Mouse (Mus musculus) liver (tissue): ENCODE measurements around the gene Rere.
"Not testable (repeated sequence)": the region's sequence is repeated elsewhere in the genome, so short reads cannot be mapped to it uniquely, and the experiment has no call there.

Experiments
- DNase-seq: peaks from one replicate; pipeline ENCODE4 v3.0.0-alpha.2; 2020; ENCODE audit warnings: mixed read lengths

Gene Rere

DNA sequence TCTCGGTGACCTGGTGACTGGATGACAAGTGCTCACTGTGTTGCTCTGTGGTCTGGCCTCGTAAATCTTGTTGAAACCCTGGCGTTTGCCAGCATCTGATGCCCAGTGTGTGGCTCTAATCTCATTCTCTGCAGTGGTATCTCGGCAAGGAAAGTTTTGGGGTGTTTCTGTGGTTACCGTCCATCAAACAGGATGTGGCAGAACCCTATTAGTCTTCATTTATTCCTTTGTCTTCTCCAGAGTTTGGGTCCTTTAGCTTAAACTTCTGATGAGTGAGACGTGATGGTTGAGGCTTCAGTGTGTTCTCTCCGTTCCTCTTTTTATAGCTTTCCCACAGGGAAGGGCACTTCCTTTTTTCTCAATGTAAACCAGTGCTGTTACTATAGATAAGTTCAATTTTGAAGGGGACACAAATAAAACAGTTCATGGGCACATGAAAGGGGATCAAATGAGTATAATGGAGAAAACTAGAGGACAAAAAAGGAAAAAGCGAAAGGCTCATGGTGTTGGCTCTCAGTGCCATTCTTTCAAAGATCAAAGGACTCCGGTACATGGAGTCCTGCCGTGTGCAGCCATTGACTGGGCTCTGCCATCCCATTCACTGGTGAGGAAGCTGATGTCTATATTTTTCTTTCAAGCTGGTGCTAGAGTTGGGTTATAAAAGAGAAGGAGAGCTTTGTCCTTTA is 191.4 kb downstream of the Rere start:
- DNase-seq = no peak

DNA sequence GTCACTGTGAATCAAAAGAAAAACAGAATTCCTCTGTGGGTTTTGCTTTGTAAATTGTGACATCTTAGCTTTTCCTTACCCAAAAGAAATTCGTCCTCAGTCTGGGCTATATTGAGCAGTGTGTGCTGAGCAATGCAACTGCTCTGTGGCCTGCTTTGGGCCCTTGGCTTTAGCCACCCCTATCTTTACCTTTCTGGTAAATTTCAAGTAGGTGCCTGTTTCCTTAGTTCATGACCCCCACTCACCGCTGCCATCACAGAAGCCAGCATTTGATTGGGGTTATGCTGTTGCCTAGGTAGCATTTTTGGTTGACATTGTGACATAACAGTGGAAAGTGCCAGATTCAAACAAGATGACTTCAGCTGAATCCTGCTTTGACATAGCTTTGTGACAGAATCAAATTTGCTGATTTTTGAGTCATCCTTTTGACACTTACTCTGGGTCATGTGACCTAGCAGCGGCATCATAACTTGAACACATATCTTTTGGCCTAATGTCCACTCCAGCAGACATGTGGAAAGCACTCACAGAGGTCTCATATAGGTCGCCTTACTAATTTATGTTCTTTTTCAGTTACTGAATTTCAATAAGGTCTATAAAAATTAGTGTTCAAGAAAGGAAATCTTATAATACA is 192.1 kb downstream of the Rere start:
- DNase-seq = no peak

DNA sequence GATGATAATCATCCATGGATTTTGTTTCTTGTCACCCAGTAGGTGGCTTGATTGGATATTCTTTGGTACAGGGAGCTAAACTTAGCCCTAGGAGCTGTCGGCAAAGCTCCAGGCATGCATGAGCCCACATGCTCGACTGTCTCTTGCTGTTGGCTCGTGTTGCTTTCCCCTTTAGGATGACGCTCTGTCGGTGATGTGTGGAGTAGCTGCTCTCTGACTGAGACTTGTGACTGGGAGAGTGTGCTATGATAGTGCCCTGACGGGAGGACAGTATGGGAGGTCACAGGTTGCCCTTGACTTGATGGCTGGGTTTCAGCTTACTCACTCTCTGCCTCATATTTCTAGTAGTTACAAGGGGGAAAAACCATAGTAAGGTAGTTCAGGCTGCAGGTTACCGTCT is 192.6 kb downstream of the Rere start:
- DNase-seq = no peak

DNA sequence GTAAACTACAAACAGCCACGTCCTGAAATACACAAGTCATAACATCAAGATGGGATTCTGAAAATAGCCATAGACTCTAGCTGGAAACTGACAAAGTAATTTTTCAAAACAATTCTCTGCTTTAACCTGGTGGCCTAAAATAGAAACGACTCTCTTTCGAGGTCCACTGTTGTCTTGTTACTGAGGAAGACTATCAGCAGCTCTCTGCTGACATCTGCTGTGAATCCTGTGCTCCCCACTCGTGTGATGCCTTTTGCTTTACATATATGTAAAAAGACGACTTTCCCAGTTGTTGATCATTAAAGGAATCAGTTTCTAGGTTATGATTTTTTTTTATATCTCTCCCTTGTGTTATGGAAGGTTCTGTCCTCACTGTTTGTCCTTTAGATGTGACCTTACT is 194.8 kb downstream of the Rere start:
- DNase-seq = no peak

DNA sequence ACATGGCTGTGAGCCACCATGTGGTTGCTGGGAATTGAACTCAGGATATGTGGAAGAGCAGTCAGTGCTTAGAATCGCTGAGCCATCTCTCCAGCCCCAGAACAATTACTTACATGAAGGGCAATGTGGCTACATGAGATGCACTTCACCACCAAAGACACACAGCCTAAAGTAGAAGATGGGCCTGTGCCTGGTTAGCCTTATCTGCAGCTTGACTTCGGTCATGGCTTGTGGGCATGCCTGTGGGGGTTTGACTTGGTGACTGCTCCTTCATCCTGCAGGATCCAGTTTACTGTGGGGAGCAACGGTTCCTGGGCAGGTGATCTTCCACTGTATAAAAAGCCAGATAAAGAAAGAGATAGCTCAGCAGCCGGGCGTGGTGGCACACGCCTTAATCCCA is 196.6 kb downstream of the Rere start:
- DNase-seq = no peak

DNA sequence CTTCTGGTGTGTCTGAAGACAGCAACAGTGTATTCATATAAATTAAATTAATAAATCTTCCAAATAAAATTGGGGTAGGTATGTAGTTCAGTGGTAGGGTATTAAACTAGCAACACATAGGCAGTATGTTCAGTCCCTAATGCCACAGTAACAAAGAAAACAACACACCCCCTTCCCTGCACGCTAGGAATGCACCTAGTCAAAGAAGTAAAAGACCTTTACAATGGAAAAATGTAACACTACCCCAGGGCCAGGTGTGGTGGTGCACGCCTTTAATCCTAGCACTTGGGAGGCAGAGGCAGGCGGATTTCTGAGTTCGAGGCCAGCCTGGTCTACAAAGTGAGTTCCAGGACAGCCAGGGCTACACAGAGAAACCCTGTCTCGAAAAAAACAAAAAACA is 201.6 kb downstream of the Rere start:
- not testable (repeated sequence) for DNase-seq

DNA sequence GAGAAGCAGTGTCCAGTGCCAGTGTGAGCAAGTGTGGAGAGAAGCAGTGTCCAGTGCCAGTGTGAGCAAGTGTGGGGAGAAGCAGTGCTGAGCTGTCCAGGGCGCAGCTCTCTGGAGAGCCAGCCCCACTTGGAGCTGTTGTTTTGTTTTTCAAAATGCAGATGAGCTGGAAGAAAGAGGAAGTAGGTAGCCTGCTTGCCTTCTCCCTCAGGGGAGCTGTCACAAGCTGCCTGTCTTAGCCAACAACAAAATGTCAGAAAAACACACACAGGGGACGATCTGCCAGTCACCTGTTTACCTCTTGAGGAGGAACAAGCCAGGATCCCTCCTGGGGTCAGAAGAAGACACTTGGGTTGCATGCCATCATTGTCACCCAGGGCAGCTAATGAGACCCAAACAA is 204.7 kb downstream of the Rere start:
- DNase-seq = no peak

DNA sequence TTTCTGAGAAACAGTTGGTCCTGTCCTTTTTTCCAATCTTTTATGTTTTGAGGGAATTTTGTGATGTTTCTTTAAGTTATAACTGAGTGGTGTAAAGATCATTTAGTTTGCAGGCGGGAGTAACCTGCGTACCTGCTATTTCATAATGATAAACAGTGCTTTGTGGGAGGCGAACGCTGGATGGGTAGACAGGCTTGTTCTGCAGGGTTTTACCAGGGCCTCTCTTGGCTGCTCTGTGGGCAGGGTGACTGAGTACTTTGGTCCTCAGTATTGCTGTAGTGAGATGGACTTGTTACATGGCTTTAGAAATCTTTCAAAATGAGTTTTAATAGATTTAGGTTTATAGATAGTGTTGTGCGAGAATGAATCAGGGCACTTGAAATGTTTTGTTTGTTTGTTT is 205.7 kb downstream of the Rere start:
- DNase-seq = no peak

DNA sequence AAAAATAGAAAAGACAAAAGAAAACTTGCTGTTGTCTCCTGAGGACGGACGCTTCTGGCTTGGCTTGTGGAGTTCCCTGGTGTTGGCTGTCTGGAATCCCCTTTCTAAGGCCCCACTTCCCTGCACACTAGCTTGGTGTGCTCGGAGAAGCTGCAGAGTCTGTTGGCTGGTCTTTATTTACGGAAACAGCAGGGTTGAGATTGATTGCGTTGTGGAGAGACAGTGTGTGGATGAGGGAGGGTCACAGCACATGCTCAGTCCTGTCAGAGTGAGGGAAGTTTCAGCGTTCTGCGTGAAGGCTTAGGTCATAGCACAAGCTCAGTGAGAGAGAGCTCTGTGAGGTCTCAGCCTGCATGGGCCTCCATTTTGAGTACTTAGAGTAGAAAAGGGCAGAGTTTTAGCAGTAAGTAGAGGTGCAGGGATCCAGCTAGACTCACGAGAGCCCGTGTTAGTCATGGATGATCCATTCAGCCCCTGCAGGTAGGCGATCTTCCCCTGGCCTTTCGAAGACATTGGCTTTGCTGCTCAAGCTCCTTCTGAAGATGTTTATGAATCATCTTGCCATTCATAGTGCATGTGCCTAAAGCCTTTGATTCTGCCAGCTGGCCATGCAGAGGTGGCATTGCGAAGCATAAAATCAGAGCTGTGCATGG is 206.8 kb downstream of the Rere start:
- peak; percentile 48 for DNase-seq

DNA sequence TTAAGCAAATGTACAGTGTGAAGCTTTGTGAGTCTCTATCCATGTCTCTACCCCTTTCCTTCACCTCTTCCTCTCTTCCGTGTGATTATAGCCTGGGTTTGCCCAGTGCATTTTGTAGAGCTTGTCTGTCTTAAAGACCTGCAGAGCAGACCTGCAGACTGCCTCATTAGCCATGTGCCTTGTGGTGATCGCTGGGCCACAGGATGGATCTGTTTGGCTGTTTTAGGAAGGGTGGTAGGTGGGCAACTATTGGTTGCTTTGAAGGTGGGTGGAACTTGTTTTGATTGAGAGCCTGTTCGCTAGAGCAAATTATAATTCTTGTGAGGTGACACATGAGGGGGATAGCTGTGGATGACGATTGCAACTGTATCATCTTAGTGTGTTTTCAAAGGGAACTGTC is 207.3 kb downstream of the Rere start:
- DNase-seq = no peak

DNA sequence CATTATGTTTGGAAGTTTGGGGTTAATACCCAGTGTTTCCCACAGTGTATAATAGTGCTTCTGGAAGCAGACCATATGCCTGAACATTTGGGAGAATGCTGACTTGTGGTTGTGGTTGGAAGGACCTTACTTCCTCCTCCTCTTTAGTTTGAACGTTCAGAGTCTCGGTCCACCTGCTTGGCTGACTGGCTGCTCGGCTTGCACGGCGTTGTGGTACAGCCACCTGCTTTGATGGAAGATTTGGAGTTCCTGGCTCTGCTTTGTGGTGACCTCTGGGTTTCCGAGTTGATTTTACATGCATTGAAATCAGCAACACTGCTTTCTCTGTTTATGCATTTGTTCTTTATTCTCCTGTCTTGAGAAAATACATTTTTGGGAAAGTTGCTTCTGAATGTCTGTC is 208.6 kb downstream of the Rere start:
- DNase-seq = no peak

DNA sequence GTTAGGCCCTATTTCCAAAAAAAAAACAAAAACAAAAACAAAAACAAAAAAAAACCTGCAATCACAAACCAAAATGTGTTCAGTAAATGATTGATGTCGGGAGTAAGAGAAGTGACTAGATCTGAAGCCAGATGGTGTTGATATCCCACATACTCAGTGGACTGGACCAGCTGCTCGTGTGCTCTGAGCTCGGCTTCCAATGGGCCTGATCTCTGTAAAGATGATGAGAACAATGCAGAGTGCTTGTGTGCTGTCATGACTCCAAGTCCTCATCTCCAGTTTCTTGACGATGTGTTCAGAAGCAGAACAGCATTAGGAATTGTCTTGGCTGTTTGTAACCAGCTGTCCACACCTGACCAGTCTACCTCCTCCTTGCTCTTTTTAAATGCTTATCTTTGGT is 210.3 kb downstream of the Rere start:
- no peak for DNase-seq

DNA sequence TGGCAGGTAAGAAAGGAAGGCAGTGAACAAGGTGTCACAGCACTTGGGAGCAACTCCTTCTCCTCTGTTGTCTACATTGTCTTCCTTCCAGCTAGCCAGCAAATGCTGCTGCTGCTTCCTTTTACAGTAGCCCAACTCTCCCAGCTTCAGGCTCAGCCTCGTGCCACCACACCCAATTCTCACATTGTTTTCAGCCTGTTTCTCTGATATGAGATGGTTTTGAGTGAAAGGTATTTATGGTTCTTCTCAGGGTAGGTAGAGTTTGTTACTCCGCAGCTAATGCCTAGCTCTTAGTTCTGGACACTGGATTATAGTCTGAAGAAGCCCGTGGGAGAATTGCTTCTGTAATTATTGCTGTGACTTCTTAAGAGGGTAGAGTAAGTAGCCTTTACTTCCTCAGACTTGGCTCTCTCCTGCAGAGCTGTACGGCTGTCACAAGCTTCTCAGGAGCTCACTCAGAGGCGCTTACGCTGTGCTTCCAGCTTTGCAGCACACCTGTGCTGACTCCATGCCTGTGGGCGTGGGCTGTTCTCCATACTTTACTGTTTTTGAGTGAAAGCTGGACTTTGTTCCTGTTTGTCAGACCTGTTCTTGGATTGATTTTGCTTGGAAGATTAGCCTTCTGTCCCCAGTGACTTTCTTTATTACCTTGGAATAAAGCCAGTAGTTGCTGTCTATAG is 212.0 kb downstream of the Rere start:
- no peak for DNase-seq

DNA sequence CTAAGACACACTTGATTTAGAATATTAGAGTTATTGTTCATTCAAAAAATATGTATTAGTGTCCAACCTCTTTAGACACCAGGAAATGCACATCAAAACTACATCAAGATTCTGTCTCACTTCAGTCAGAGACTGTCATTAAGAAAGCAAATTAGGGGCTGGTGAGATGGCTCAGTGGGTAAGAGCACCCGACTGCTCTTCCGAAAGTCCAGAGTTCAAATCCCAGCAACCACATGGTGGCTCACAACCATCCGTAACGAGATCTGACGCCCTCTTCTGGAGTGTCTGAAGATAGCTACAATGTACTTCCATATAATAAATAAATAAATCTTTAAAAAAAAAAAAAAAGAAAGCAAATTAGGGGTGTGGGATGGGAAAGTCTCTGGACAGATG is 212.5 kb downstream of the Rere start:
- DNase-seq = not testable (repeated sequence)

DNA sequence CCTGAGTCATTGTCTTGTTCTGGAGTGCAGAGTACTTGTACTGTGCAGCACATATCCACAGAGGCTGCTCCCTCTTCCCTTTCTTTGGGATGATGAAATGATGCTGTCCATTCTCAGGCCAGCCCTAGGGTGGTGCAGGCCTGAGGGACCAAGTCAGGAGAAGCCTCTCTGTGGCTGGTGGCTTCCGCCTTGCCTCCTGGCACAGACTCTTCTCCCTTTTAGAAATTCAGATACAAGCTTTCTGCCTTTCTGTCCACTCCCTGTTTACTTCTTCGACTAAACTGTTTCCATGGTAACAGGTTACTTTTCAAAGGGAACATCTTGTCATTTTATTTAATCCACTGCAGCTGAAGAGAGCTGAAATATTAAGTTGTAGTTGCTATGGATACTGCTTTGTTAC is 214.1 kb downstream of the Rere start:
- DNase-seq = no peak

DNA sequence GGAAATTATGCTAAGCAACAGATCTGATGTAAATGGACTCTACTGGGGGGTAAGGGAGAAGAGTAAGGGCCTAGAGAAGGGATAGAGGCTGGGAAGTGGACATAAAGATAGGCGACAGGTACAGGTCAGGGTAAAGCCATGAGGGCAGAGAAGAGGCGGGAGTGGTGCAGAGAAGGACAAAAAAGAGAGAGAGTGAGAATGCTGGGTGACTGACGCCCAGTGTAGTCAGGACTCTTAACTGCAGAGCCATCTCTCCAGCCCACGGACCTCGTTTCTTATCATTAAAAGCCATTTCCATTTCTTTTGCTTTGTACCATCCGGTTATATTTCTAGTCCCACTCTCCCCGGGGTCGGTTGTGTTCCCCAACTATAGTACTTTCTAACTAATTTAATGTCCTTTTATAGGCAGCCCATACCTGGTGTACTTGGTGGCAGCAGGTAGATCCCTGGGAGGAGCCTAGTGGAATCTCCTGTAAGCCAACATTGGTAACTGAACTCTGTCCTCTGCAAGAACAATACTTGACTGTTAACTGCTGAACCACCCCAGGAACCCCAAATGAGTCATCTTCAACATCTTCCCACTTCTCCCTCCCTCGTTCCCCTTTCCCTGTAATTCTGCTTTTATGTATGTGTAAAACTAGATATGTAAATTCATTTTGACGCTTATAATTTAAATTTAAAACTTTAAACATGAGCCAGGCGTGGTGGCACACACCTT is 223.0 kb downstream of the Rere start:
- no peak for DNase-seq

DNA sequence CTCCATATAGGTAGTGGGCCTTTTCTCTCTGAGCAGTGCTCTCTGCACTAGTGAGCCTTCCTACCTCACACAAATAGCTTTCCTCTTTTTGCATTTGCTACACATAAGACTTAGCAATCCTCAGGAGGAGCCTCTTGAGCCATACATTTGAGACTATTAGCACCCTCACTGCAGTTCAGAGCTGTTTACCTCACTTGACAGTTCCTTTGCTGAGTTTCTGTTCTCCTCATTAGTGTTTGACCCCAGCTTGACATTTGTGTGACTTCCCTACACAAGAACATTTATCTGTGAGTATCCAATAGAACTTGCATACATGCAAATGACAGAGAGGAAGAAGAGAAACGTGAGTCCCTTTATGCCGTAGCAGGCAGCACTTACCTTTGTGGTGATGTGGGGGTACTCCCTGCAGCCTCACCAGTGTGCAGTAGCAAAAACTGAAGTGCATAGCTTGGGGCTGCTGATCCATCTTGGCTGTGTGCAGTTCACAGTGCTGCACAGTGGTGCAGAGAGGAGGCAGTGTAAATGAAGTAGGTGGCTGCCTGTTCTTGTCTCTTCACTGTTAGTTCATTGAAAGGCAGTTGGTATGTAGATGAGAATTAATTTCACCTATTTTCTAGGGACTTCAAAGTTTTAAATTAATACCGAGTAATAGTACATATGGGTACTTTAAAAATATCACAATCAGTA is 227.7 kb downstream of the Rere start:
- no peak for DNase-seq

DNA sequence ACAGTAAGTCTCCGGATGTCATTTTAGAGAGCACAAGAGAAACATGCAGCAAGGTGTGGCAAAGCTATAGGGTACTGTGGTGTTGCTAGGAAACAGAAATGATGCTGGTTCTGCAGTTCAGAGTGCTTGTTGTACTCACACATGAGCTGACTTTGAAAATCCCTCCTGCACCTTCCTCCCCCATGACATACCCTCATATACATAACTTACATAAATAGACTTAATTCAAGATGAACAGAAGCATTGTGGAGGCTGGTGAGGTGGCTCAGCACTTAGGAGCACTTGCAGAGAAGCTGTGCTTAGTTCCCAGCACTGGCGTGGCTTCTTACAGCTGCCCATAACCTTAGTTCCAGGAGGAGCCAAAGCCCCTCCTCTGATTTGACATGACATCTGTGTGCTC is 228.6 kb downstream of the Rere start:
- no peak for DNase-seq

DNA sequence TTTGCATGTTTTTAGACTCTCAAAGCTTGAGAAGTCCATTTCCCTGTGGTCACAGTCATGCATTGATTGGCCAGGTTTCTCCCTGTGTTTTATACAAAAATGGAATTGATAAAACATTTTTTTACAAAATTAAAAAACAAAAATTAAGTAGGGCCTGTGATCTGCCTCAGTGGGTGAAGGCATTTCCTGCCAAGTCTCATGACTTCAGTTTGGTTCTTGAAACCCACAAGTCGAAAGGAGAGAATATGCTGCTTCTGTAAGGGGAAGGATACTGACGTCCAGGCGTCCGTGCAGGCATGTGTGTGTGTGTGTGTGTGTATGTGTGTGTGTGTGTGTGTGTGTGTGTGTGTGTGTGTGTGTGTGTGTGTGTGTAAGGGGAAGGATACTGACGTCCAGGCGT is 231.9 kb downstream of the Rere start:
- DNase-seq = not testable (repeated sequence)

DNA sequence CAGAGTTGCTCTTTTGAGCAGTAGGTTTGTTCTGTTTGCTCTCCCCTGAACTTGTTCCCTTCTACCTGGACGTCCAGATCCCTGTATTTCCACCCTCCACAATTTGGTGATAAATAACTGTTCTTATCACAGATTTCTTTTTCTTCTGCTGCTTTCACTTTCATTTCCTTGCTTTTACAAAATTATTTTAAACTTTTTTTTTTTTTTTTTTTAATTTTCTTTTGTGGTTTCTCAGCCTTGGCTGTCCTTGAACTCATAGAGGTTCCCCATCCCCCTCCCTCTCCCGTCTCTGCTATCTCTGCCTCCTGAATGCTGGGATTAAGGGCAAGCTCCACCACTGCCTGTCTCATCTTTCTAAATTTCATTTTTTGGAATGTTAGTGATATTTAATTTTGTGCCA is 234.8 kb downstream of the Rere start:
- DNase-seq = no peak

DNA sequence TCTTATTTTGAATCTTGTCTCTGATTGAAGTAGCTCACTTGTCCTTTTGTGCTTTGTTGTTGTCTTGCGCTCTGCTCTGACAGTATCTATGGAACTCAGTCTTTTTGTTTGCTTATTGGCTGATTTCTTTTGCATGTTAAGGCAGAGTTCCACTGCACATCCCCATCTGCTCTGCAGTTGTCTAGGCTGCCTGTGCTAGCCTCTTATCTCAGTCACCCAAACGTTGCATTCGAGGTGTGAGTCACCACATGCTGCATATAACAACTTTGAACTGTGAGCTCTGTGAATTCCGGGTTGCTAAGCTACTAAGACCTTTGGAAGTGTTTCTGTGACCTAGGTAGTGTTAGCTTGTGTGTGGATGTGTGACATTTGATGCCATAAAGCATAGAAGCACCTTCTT is 235.9 kb downstream of the Rere start:
- DNase-seq = peak; percentile 83

DNA sequence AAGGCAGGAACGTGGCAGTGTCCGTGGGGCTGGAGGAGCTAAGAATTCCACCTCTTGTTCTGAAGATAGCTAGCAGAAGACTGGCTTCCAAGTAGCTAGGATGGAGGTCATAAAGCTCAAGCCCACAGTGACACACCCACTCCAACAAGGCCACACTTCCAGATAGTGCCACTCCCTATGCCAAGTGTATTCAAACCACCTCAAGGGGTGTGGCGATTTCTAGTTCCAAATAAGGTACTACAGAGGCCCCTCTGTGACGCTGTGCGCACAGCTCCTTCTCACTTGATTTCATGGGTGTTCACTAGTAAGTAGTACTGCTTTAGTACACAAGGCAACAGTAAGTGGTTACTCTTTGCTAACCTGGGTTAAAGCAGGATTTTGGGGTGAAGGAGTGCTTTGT is 237.4 kb downstream of the Rere start:
- peak; percentile 86 for DNase-seq

DNA sequence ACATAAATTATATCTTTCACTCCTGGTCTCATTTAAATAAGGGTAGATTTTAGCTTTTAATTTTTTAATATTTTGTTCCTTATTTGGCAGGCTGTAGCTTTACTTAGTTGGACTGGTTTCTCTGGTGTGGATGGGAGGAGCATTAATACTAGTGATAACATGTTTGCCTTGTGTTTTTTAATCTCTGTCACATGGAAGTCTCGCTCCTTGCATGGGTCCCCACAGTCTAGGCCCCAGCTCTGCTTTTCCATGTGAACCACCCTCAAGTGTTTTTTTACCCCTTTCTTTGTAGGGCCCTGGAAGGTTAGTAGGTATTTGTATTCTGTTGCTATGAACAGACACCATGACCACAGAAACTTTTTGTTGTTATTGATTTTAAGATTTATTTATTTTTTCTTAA is 238.6 kb downstream of the Rere start:
- peak; percentile 32 for DNase-seq
